ENCODE assay signal across 28 mouse cellular contexts in the genomic region with DNA sequence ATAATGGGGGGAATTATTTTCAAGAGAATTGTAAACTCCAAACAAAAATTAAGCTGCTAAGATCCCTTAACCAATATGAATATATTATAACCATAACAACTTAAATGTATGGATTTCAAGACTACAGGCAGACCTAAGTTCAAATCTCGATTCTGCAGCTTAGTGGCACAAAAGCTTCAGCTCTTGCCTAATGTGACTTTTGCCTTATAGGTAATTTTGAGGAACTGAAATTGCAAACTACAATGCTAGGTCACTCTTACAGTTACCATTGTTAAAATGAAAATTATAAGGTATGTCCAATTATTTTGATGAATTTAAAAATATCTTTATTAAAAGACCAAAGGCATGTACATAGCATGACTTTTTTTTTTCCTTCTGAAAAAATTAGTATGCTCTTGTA. TPM values are rescaled to one million over a fixed set of nuclear protein-coding genes. Genes with fewer than 3 reads are reported as not detected.
"Had no signal": no experiment of that assay in that cellular context is flagged by ENCODE, and none has a peak within 500 bp of the region (broad histone marks: within the 10 kb centered on the region; RNA-seq: fewer than 3 reads in every experiment).

No protein-coding gene starts in this region.

- DNase-seq: left cerebral cortex, postnatal 4 days; liver; liver, embryonic 13.5 days; liver, postnatal 0 days; lung, adult 18-20 months; lung, adult 2 months; lung, embryonic 14.5 days; lung, postnatal 10 days; lung, postnatal 14 days; lung, postnatal 36 days; lung, postnatal 4 days; midbrain, embryonic 14.5 days had no signal

- ATAC-seq: liver, embryonic 12.5 days; liver, postnatal 0 days; lung, postnatal 0 days; midbrain, embryonic 13.5 days; midbrain, embryonic 15.5 days; midbrain, embryonic 16.5 days had no signal

RNA-seq across cellular contexts. Expression of a gene that starts 17.9 kb away (rescaled TPM):
- total RNA-seq: left cerebral cortex, adult 18-20 months; left cerebral cortex, adult 2 months; left cerebral cortex, adult 8-10 months; left cerebral cortex, postnatal 10 days; left cerebral cortex, postnatal 14 days; left cerebral cortex, postnatal 25 days; left cerebral cortex, postnatal 36 days; left cerebral cortex, postnatal 4 days; liver, adult 2 months; megakaryocyte-erythroid progenitor cell, adult 5-6 weeks; midbrain, postnatal 0 days; monocyte, adult 5-6 weeks had no signal
